Mouse (Mus musculus): ENCODE data around the gene Fam114a1.

Gene Fam114a1

GRCm38 (mm10) chr5:64969861-64970771 lies at the start of gene Fam114a1:
Gene Fam114a1, plus strand, starts transcription at chr5:64970071.
- TF ChIP-seq CTCF (conservative IDR thresholded peaks at IDR 0.05; ENCODE audit: low read length) (no peak), NANOG (IDR thresholded peaks at IDR 0.05; ENCODE audit: borderline replicate concordance, low read length) (no peak), POU5F1 (IDR thresholded peaks at IDR 0.05; ENCODE audit: borderline replicate concordance, low read length) (no peak)
- Histone ChIP-seq H3K36me3 (ENCODE audit: insufficient read depth, low read length) (no peaks in the 10 kb centered on the region), H3K27me3 (ENCODE audit: insufficient read depth, low read length) (peaks cover 35% of the 10 kb centered on the region), H3K9me3 (ENCODE audit: low read length) (no peaks in the 10 kb centered on the region), H3K4me1 (replicated peaks; ENCODE audit: low read depth, low read length) (peaks cover 31% of the 10 kb centered on the region), H3K4me3 (replicated peaks; ENCODE audit: low read length) (peak within 1 kb of the TSS; percentile 83)

- Histone ChIP-seq H3K4me3 (replicated peaks; ENCODE audit: low read length) (no peak overlapping the region), H3K9me3 (ENCODE audit: low read length) (peaks cover 11% of the 10 kb centered on the region), H3K36me3 (ENCODE audit: insufficient read depth, low read length) (no peaks in the 10 kb centered on the region)
These were observed 46.9 kb upstream of the Fam114a1 start for GRCm38 (mm10) chr5:64922891-64923381.

GRCm38 (mm10) chr5:64932215-64932614 lies 37.7 kb upstream of the Fam114a1 start:
- TF ChIP-seq NANOG (IDR thresholded peaks at IDR 0.05; ENCODE audit: borderline replicate concordance, low read length) (no peak), POU5F1 (IDR thresholded peaks at IDR 0.05; ENCODE audit: borderline replicate concordance, low read length) (no peak), CTCF (conservative IDR thresholded peaks at IDR 0.05; ENCODE audit: low read length) (no peak)
- Histone ChIP-seq H3K9me3 (ENCODE audit: low read length) (no peaks in the 10 kb centered on the region), H3K4me1 (replicated peaks; ENCODE audit: low read depth, low read length) (no peaks in the 10 kb centered on the region), H3K4me3 (replicated peaks; ENCODE audit: low read length) (no peak overlapping the region), H3K27me3 (ENCODE audit: insufficient read depth, low read length) (no peaks in the 10 kb centered on the region), H3K36me3 (ENCODE audit: insufficient read depth, low read length) (no peaks in the 10 kb centered on the region)

More at GRCm38 (mm10) chr5:64922891-64923381, 46.9 kb upstream of the Fam114a1 start:
- Histone ChIP-seq H3K4me1 (replicated peaks; ENCODE audit: low read depth, low read length) (peaks cover 5% of the 10 kb centered on the region), H3K27me3 (ENCODE audit: insufficient read depth, low read length) (no peaks in the 10 kb centered on the region)
- TF ChIP-seq POU5F1 (IDR thresholded peaks at IDR 0.05; ENCODE audit: borderline replicate concordance, low read length) = no peak
- TF ChIP-seq NANOG (IDR thresholded peaks at IDR 0.05; ENCODE audit: borderline replicate concordance, low read length) = no peak
- TF ChIP-seq CTCF (conservative IDR thresholded peaks at IDR 0.05; ENCODE audit: low read length) = no peak

- no peak for TF ChIP-seq NANOG (IDR thresholded peaks at IDR 0.05; ENCODE audit: borderline replicate concordance, low read length)
- TF ChIP-seq POU5F1 (IDR thresholded peaks at IDR 0.05; ENCODE audit: borderline replicate concordance, low read length) = no peak
- TF ChIP-seq CTCF (conservative IDR thresholded peaks at IDR 0.05; ENCODE audit: low read length) = no peak
- no peak overlapping the region for H3K4me3 ChIP-seq (replicated peaks; ENCODE audit: low read length)
- no peaks in the 10 kb centered on the region for H3K4me1 ChIP-seq (replicated peaks; ENCODE audit: low read depth, low read length)
- H3K27me3 ChIP-seq (ENCODE audit: insufficient read depth, low read length) = no peaks in the 10 kb centered on the region
- H3K36me3 ChIP-seq (ENCODE audit: insufficient read depth, low read length) = no peaks in the 10 kb centered on the region
- peaks cover 4% of the 10 kb centered on the region; the same call in 1 of the 2 replicates for H3K9me3 ChIP-seq (ENCODE audit: low read length)
These were observed 37.1 kb upstream of the Fam114a1 start for GRCm38 (mm10) chr5:64932775-64933174.

- no peaks in the 10 kb centered on the region for H3K36me3 ChIP-seq (ENCODE audit: insufficient read depth, low read length)
- TF ChIP-seq NANOG (IDR thresholded peaks at IDR 0.05; ENCODE audit: borderline replicate concordance, low read length) = no peak
- no peak for TF ChIP-seq CTCF (conservative IDR thresholded peaks at IDR 0.05; ENCODE audit: low read length)
- no peak for TF ChIP-seq POU5F1 (IDR thresholded peaks at IDR 0.05; ENCODE audit: borderline replicate concordance, low read length)
- no peak overlapping the region for H3K4me3 ChIP-seq (replicated peaks; ENCODE audit: low read length)
- H3K9me3 ChIP-seq (ENCODE audit: low read length) = peaks cover 26% of the 10 kb centered on the region
- no peaks in the 10 kb centered on the region for H3K27me3 ChIP-seq (ENCODE audit: insufficient read depth, low read length)
- H3K4me1 ChIP-seq (replicated peaks; ENCODE audit: low read depth, low read length) = no peaks in the 10 kb centered on the region
These were observed 18.4 kb upstream of the Fam114a1 start for GRCm38 (mm10) chr5:64951486-64951885.

- Histone ChIP-seq H3K4me3 (replicated peaks; ENCODE audit: low read length) (no peak overlapping the region), H3K27me3 (ENCODE audit: insufficient read depth, low read length) (no peaks in the 10 kb centered on the region), H3K9me3 (ENCODE audit: low read length) (no peaks in the 10 kb centered on the region), H3K4me1 (replicated peaks; ENCODE audit: low read depth, low read length) (no peaks in the 10 kb centered on the region), H3K36me3 (ENCODE audit: insufficient read depth, low read length) (no peaks in the 10 kb centered on the region)
- TF ChIP-seq POU5F1 (IDR thresholded peaks at IDR 0.05; ENCODE audit: borderline replicate concordance, low read length) (no peak), NANOG (IDR thresholded peaks at IDR 0.05; ENCODE audit: borderline replicate concordance, low read length) (no peak), CTCF (conservative IDR thresholded peaks at IDR 0.05; ENCODE audit: low read length) (no peak)
These were observed 14.9 kb upstream of the Fam114a1 start for GRCm38 (mm10) chr5:64954931-64955330.

GRCm38 (mm10) chr5:64958991-64959842 lies 10.7 kb upstream of the Fam114a1 start:
- Histone ChIP-seq H3K4me3 (replicated peaks; ENCODE audit: low read length) (no peak overlapping the region), H3K36me3 (ENCODE audit: insufficient read depth, low read length) (no peaks in the 10 kb centered on the region), H3K27me3 (ENCODE audit: insufficient read depth, low read length) (no peaks in the 10 kb centered on the region), H3K4me1 (replicated peaks; ENCODE audit: low read depth, low read length) (no peaks in the 10 kb centered on the region), H3K9me3 (ENCODE audit: low read length) (no peaks in the 10 kb centered on the region)
- TF ChIP-seq NANOG (IDR thresholded peaks at IDR 0.05; ENCODE audit: borderline replicate concordance, low read length) = no peak
- TF ChIP-seq POU5F1 (IDR thresholded peaks at IDR 0.05; ENCODE audit: borderline replicate concordance, low read length) = no peak
- no peak for TF ChIP-seq CTCF (conservative IDR thresholded peaks at IDR 0.05; ENCODE audit: low read length)

- no peak for TF ChIP-seq POU5F1 (IDR thresholded peaks at IDR 0.05; ENCODE audit: borderline replicate concordance, low read length)
- TF ChIP-seq CTCF (conservative IDR thresholded peaks at IDR 0.05; ENCODE audit: low read length) = peak; percentile 21
- H3K36me3 ChIP-seq (ENCODE audit: insufficient read depth, low read length) = no peaks in the 10 kb centered on the region
These were observed 10.0 kb upstream of the Fam114a1 start, which contains the start of gene Tlr6 for GRCm38 (mm10) chr5:64959843-64960230. Gene Tlr6, minus strand, starts transcription at chr5:64960097.

More at GRCm38 (mm10) chr5:64959843-64960230, 10.0 kb upstream of the Fam114a1 start, which contains the start of gene Tlr6:
- no peaks in the 10 kb centered on the region for H3K27me3 ChIP-seq (ENCODE audit: insufficient read depth, low read length)
- H3K4me1 ChIP-seq (replicated peaks; ENCODE audit: low read depth, low read length) = no peaks in the 10 kb centered on the region
- H3K9me3 ChIP-seq (ENCODE audit: low read length) = no peaks in the 10 kb centered on the region
- H3K4me3 ChIP-seq (replicated peaks; ENCODE audit: low read length) = no peak within 1 kb of the TSS
